Mouse (Mus musculus): ENCODE results near the gene Rpl18.

Rpl18 gene

GRCm38 (mm10) chr7:45700301-45701015, 14.8 kb upstream of the Rpl18 start:
- peak; percentile 83 to 88 for DNase-seq

- DNase-seq = peak in 1 of 2 experiments; percentile 59
These were observed 14.2 kb upstream of the Rpl18 start for GRCm38 (mm10) chr7:45701072-45701471.

- DNase-seq = peak in 1 of 2 experiments; percentile 25
These were observed 13.7 kb upstream of the Rpl18 start for GRCm38 (mm10) chr7:45701607-45702006.

- peak in 1 of 2 experiments; percentile 6 for DNase-seq
These were observed 12.9 kb upstream of the Rpl18 start for GRCm38 (mm10) chr7:45702316-45702715.

- DNase-seq = peak in 1 of 2 experiments; percentile 20
These were observed 12.3 kb upstream of the Rpl18 start for GRCm38 (mm10) chr7:45702809-45703520.

- DNase-seq = peak in 1 of 2 experiments; percentile 52
These were observed 11.7 kb upstream of the Rpl18 start for GRCm38 (mm10) chr7:45703521-45704033.

GRCm38 (mm10) chr7:45704046-45704559, 11.2 kb upstream of the Rpl18 start:
- DNase-seq = peak; percentile 83 to 86

GRCm38 (mm10) chr7:45704730-45705442, 10.4 kb upstream of the Rpl18 start, which contains the start of gene Dbp:
Gene Dbp (plus strand): TSS chr7:45705088.
- peak; percentile 98 to 99 for DNase-seq

- no peak for DNase-seq
These were observed 9.8 kb upstream of the Rpl18 start for GRCm38 (mm10) chr7:45705443-45705864.

- peak; percentile 82 to 87 for DNase-seq
These were observed 9.4 kb upstream of the Rpl18 start for GRCm38 (mm10) chr7:45705873-45706281.

- DNase-seq = peak; percentile 93 to 94
These were observed 8.5 kb upstream of the Rpl18 start for GRCm38 (mm10) chr7:45706721-45707241.

GRCm38 (mm10) chr7:45707375-45707967, 7.8 kb upstream of the Rpl18 start:
- peak; percentile 97 for DNase-seq

GRCm38 (mm10) chr7:45708221-45708761, 7.0 kb upstream of the Rpl18 start:
- peak; percentile 26 to 46 for DNase-seq

- DNase-seq = peak; percentile 42 to 56
These were observed 6.2 kb upstream of the Rpl18 start for GRCm38 (mm10) chr7:45709036-45709435.

GRCm38 (mm10) chr7:45709677-45710355, 5.4 kb upstream of the Rpl18 start:
- peak in 1 of 2 experiments; percentile 42 for DNase-seq

- DNase-seq = peak in 1 of 2 experiments; percentile 31
These were observed 4.6 kb upstream of the Rpl18 start for GRCm38 (mm10) chr7:45710477-45711191.

- peak; percentile 38 to 39 for DNase-seq
These were observed 3.8 kb upstream of the Rpl18 start for GRCm38 (mm10) chr7:45711316-45712021.

GRCm38 (mm10) chr7:45712022-45712757, 3.1 kb upstream of the Rpl18 start:
- DNase-seq = peak; percentile 49 to 62

GRCm38 (mm10) chr7:45713396-45713795, 1.9 kb upstream of the Rpl18 start:
- DNase-seq = peak in 1 of 2 experiments; percentile 26
